Mouse (Mus musculus) MEL (cell line): ENCODE results near the gene Wnt10a. TPM values are rescaled to one million over a fixed set of nuclear protein-coding genes. Genes with fewer than 3 reads are reported as not detected.
A peak's percentile ranks its signal among the peaks of the same experiment; 100 is the strongest.

Source experiments
- DNase-seq: peaks from one replicate; pipeline ENCODE4 v3.0.0; 2011; ENCODE audit warnings: low read depth, low spot score
- H3K27ac ChIP-seq: 2 replicates; pipeline ENCODE4 v1.5.1; 2012; ENCODE audit warnings: low read depth, mild to moderate bottlenecking, control low read depth, low read length, moderate library complexity; ENCODE audit not compliant: control insufficient read depth
- H3K27me3 ChIP-seq, 2 experiments: fragments of 150-350 bp in 1 of 2; sonication (generic) in 1 of 2; 2 replicates each; pipeline ENCODE4 v1.6.1; 2012; ENCODE audit warnings: low read length in 2 of 2, mild to moderate bottlenecking in 2 of 2, improper control_type of control experiment in 1 of 2, moderate library complexity in 1 of 2; ENCODE audit not compliant: insufficient read depth in 2 of 2, control insufficient read depth in 1 of 2
- H3K36me3 ChIP-seq, 2 experiments: 2 replicates each; pipeline ENCODE4 v1.6.1; 2012 to 2014; ENCODE audit warnings: low read length in 2 of 2, improper control_type of control experiment in 1 of 2, inconsistent platforms in 1 of 2, mild to moderate bottlenecking in 1 of 2; ENCODE audit not compliant: insufficient read depth in 2 of 2, control insufficient read depth in 1 of 2
- H3K4me1 ChIP-seq, 2 experiments: fragments of 150-350 bp in 1 of 2; sonication (generic) in 1 of 2; 2 replicates each; pipeline ENCODE4 v1.6.1; 2012; ENCODE audit warnings: low read length in 2 of 2, improper control_type of control experiment in 1 of 2, mild to moderate bottlenecking in 1 of 2; ENCODE audit not compliant: insufficient read depth in 2 of 2, control insufficient read depth in 1 of 2
- H3K4me3 ChIP-seq, 2 experiments: fragments of 150-350 bp in 1 of 2; sonication (generic) in 1 of 2; 2 replicates each; pipeline ENCODE4 v1.5.1; 2012; ENCODE audit warnings: low read depth in 2 of 2, low read length in 2 of 2, mild to moderate bottlenecking in 2 of 2, moderate library complexity in 2 of 2, control low read depth in 1 of 2, improper control_type of control experiment in 1 of 2; ENCODE audit not compliant: control insufficient read depth in 1 of 2, insufficient read depth in 1 of 2
- H3K79me2 ChIP-seq: 2 replicates; pipeline ENCODE4 v1.6.1; 2012; ENCODE audit warnings: mild to moderate bottlenecking, low read length, moderate library complexity; ENCODE audit not compliant: control insufficient read depth, poor library complexity, insufficient read depth
- H3K9ac ChIP-seq: 2 replicates; pipeline ENCODE4 v1.6.1; 2012; ENCODE audit warnings: low read depth, mild to moderate bottlenecking, control low read depth, low read length, moderate library complexity; ENCODE audit not compliant: control insufficient read depth, poor library complexity, severe bottlenecking
- H3K9me3 ChIP-seq: fragments of 150-350 bp; sonication (generic); replicated peaks from 2 replicates; pipeline ENCODE4 v1.6.1; 2012; ENCODE audit warnings: mild to moderate bottlenecking, low read length, improper control_type of control experiment, moderate library complexity; ENCODE audit not compliant: insufficient read depth
- CHD2 ChIP-seq: IDR thresholded peaks from 2 replicates; pipeline ENCODE4 v1.6.1; 2011; ENCODE audit warnings: low read length, improper control_type of control experiment
- CTCF ChIP-seq, 3 experiments: IDR thresholded peaks in 2 of 3; conservative IDR thresholded peaks in 1 of 3; 2 replicates each; pipeline ENCODE4 v1.5.1; 2011 to 2012; ENCODE audit warnings: low read length in 3 of 3, low read depth in 2 of 3, mild to moderate bottlenecking in 2 of 3, improper control_type of control experiment in 1 of 3, inconsistent platforms in 1 of 3, mixed read lengths in 1 of 3, moderate library complexity in 1 of 3; ENCODE audit not compliant: control insufficient read depth in 1 of 3, insufficient read depth in 1 of 3, poor library complexity in 1 of 3, severe bottlenecking in 1 of 3
- E2F4 ChIP-seq: IDR thresholded peaks from 2 replicates; pipeline ENCODE4 v1.6.1; 2011; ENCODE audit warnings: low read depth, low read length, improper control_type of control experiment, borderline replicate concordance
- ELF1 ChIP-seq: IDR thresholded peaks from 2 replicates; pipeline ENCODE4 v1.6.1; 2014; ENCODE audit warnings: low read depth, mild to moderate bottlenecking, inconsistent platforms, low read length, improper control_type of control experiment, moderate library complexity
- ETS1 ChIP-seq: IDR thresholded peaks from 2 replicates; pipeline ENCODE4 v1.6.1; 2012; ENCODE audit warnings: low read depth, mild to moderate bottlenecking, inconsistent platforms, low read length, improper control_type of control experiment, moderate library complexity
- GATA1 ChIP-seq: IDR thresholded peaks from 2 replicates; pipeline ENCODE4 v1.6.1; 2011; ENCODE audit warnings: low read depth, low read length, improper control_type of control experiment
- HCFC1 ChIP-seq: IDR thresholded peaks from 2 replicates; pipeline ENCODE4 v1.6.1; 2012; ENCODE audit warnings: low read depth, mild to moderate bottlenecking, inconsistent platforms, low read length, improper control_type of control experiment, moderate library complexity
- MAFK ChIP-seq: IDR thresholded peaks from 2 replicates; pipeline ENCODE4 v1.6.1; 2011; ENCODE audit warnings: low read depth, mild to moderate bottlenecking, low read length, improper control_type of control experiment, borderline replicate concordance
- MAX ChIP-seq: IDR thresholded peaks from 2 replicates; pipeline ENCODE4 v1.6.1; 2011; ENCODE audit warnings: low read length, improper control_type of control experiment
- MAZ ChIP-seq: IDR thresholded peaks from 2 replicates; pipeline ENCODE4 v1.6.1; 2012; ENCODE audit warnings: low read depth, mild to moderate bottlenecking, inconsistent platforms, low read length, improper control_type of control experiment
- MYC ChIP-seq: IDR thresholded peaks from 2 replicates; pipeline ENCODE4 v1.6.1; 2011; ENCODE audit warnings: low read depth, mild to moderate bottlenecking, low read length, improper control_type of control experiment, moderate library complexity
- NELFE ChIP-seq: IDR thresholded peaks from 2 replicates; pipeline ENCODE4 v1.6.1; 2011; ENCODE audit warnings: low read depth, low read length, improper control_type of control experiment
- NRF1 ChIP-seq: IDR thresholded peaks from 2 replicates; pipeline ENCODE4 v1.6.1; 2014; ENCODE audit warnings: low read depth, mild to moderate bottlenecking, inconsistent platforms, low read length, improper control_type of control experiment, moderate library complexity; ENCODE audit not compliant: poor library complexity, insufficient read depth, severe bottlenecking
- POLR2A ChIP-seq, 2 experiments: IDR thresholded peaks; 2 replicates each; pipeline ENCODE4 v1.6.1; 2011 to 2012; ENCODE audit warnings: low read length in 2 of 2, mild to moderate bottlenecking in 2 of 2, control low read depth in 1 of 2, improper control_type of control experiment in 1 of 2, low read depth in 1 of 2, moderate library complexity in 1 of 2; ENCODE audit not compliant: control insufficient read depth in 1 of 2, insufficient read depth in 1 of 2, poor library complexity in 1 of 2
- POLR2AphosphoS2 ChIP-seq: IDR thresholded peaks from 2 replicates; pipeline ENCODE4 v1.6.1; 2011; ENCODE audit warnings: low read length, improper control_type of control experiment
- POLR2AphosphoS5 ChIP-seq: IDR thresholded peaks from 2 replicates; pipeline ENCODE4 v1.6.1; 2012; ENCODE audit warnings: low read depth, borderline replicate concordance, mild to moderate bottlenecking, inconsistent platforms, low read length, moderate library complexity, mixed read lengths
- RAD21 ChIP-seq: IDR thresholded peaks from 2 replicates; pipeline ENCODE4 v1.6.1; 2011; ENCODE audit warnings: mild to moderate bottlenecking, low read depth, low read length, improper control_type of control experiment
- SIN3A ChIP-seq: IDR thresholded peaks from 2 replicates; pipeline ENCODE4 v1.6.1; 2012; ENCODE audit warnings: low read length, improper control_type of control experiment, inconsistent platforms
- TAL1 ChIP-seq: IDR thresholded peaks from 2 replicates; pipeline ENCODE4 v1.6.1; 2012; ENCODE audit warnings: mild to moderate bottlenecking, inconsistent platforms, low read length, moderate library complexity, mixed read lengths
- TBP ChIP-seq: IDR thresholded peaks from 2 replicates; pipeline ENCODE4 v1.8.0; 2011; ENCODE audit warnings: low read depth, low read length, improper control_type of control experiment
- TCF12 ChIP-seq: IDR thresholded peaks from 2 replicates; pipeline ENCODE4 v1.6.1; 2014; ENCODE audit warnings: low read depth, mild to moderate bottlenecking, inconsistent platforms, low read length, improper control_type of control experiment, moderate library complexity
- UBTF ChIP-seq: IDR thresholded peaks from 2 replicates; pipeline ENCODE4 v1.6.1; 2012; ENCODE audit warnings: low read depth, mild to moderate bottlenecking, inconsistent platforms, low read length, improper control_type of control experiment, moderate library complexity, borderline replicate concordance; ENCODE audit not compliant: insufficient read depth
- USF2 ChIP-seq, 2 experiments: IDR thresholded peaks; 2 replicates each; pipeline ENCODE4 v1.6.1; 2011 to 2012; ENCODE audit warnings: improper control_type of control experiment in 2 of 2, low read length in 2 of 2, borderline replicate concordance in 1 of 2, inconsistent platforms in 1 of 2, low read depth in 1 of 2, mild to moderate bottlenecking in 1 of 2; ENCODE audit not compliant: insufficient read depth in 1 of 2
- ZMIZ1 ChIP-seq: IDR thresholded peaks from 2 replicates; pipeline ENCODE4 v1.6.1; 2012; ENCODE audit warnings: low read depth, mild to moderate bottlenecking, inconsistent platforms, low read length, improper control_type of control experiment, moderate library complexity
- polyA plus RNA-seq, 2 experiments: library from polyadenylated mRNA; stranded (reverse) in 1 of 2; unstranded in 1 of 2; fragments of >175 nt in 1 of 2; fragments of >200 nt in 1 of 2; gene quantifications; 2 replicates each; pipeline versions ENCODE4 v1.2.1 to v1.2.4; 2012; ENCODE audit warnings: low replicate concordance in 2 of 2, low read depth in 1 of 2; ENCODE audit not compliant: insufficient read length in 2 of 2, insufficient read depth in 1 of 2, missing spikeins in 1 of 2
- total RNA-seq: library from RNA; depleted of rRNA; stranded (reverse); fragments of 300-350 nt; gene quantifications from 2 replicates; pipeline ENCODE4 v1.2.3, GENCODE M21; 2012

Wnt10a gene
- total and polyA plus RNA-seq, 3 experiments = not detected

DNA sequence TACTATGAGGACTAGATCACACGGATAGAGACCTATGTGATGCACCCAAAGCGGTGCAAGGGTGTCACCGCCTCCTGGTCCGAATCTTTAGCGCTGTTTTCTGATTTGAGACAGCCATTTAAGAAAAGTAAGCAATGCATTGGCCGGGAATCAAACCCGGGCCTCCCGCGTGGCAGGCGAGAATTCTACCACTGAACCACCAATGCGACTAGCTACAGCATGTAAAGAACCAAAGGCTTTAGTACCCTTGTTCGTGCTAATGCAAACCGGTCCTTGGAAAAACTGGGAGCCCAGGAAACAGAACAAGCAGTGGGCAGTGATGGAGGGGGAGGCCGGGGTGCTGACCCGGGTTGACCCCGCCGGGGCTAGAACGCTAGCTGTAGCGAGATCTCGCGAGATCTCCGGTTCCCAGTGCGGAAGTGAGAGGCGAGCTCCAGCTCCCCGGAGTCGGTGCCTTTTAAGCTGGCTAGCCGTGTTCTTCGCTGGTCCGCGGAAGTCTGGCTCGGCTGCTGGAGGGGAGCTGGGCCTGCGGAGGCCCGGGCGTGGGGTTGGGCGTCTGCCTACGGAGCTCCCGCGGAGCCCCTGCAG is 25.4 kb downstream of the Wnt10a start:
- no peaks in the 10 kb centered on the region for H3K9me3 ChIP-seq
- peaks cover 0 to 7% of the 10 kb centered on the region in 2 experiments; a peak in 2 of 4 replicates for H3K4me1 ChIP-seq
- TF ChIP-seq UBTF (peak; percentile 96; the same call in 1 of the 2 replicates), CHD2 (peak; percentile 94), ETS1 (0 out of 2 replicates have a peak, but pooled peaks have one; percentile 4), MAZ (no peak), ELF1 (peak; percentile 94), TCF12 (peak; percentile 45), USF2 (IDR thresholded peaks at IDR 0.05; ENCODE audit: borderline replicate concordance in 1 of 2, insufficient read depth in 1 of 2, low read depth in 1 of 2, low read length in 2 of 2) (no peak), RAD21 (no peak), TBP (peak; percentile 99), ZMIZ1 (peak; percentile 92), POLR2A (IDR thresholded peaks at IDR 0.05; ENCODE audit: control insufficient read depth in 1 of 2, insufficient read depth in 1 of 2, low read depth in 1 of 2, low read length in 2 of 2, poor library complexity in 1 of 2) (peak; percentile 89 to 98), POLR2AphosphoS5 (no peak), HCFC1 (peak; percentile 79), MYC (peak; percentile 66; the same call in 1 of the 2 replicates), SIN3A (peak; percentile 79; the same call in 1 of the 2 replicates), GATA1 (no peak), MAX (no peak), TAL1 (no peak), POLR2AphosphoS2 (peak; percentile 88), NRF1 (no peak), CTCF (IDR thresholded peaks at IDR 0.05 in 2 of 3, conservative IDR thresholded peaks at IDR 0.05 in 1 of 3; ENCODE audit: control insufficient read depth in 1 of 3, insufficient read depth in 1 of 3, low read depth in 2 of 3, low read length in 3 of 3, poor library complexity in 1 of 3, severe bottlenecking in 1 of 3) (no peak), MAFK (peak; percentile 71; the same call in 1 of the 2 replicates), E2F4 (no peak), NELFE (peak; percentile 96)
- DNase-seq = peak; percentile 94
- H3K36me3 ChIP-seq = peaks cover 0 to 12% of the 10 kb centered on the region in 2 experiments; a peak in 2 of 4 replicates
- H3K79me2 ChIP-seq = peaks cover 5% of the 10 kb centered on the region; the same call in 1 of the 2 replicates
- H3K27ac ChIP-seq = peak overlapping the region; percentile 91
- peak overlapping the region; percentile 100 for H3K9ac ChIP-seq
- 0 out of 4 replicates have a peak, but pooled peaks cover 0 to 1% of the 10 kb centered on the region in 2 experiments for H3K27me3 ChIP-seq
- peak overlapping the region; percentile 78 to 99 for H3K4me3 ChIP-seq
